ENCODE assay signal across 21 mouse cellular contexts in genomic region chr9:54853619-54854018, GRCm38 (mm10). TPM values are rescaled to one million over a fixed set of nuclear protein-coding genes. Genes with fewer than 3 reads are reported as not detected.
A peak's percentile ranks its signal among the peaks of the same experiment; 100 is the strongest.
DNase-seq lines count a peak whose midpoint lies in the region; ATAC-seq and TF ChIP-seq lines count a peak whose summit lies in the region.
"Had no signal": no experiment of that assay in that cellular context is flagged by ENCODE, and none has a peak within 500 bp of the region (broad histone marks: within the 10 kb centered on the region; RNA-seq: fewer than 3 reads in every experiment).

No protein-coding gene starts in this region.

- no peak for TF ChIP-seq CTCF in small intestine, adult 2 months (IDR thresholded peaks at IDR 0.05; ENCODE audit: extremely low read depth, insufficient read length, insufficient replicate concordance, low read depth, low read length)

- H3K27ac ChIP-seq in kidney, embryonic 15.5 days, result no peak overlapping the region
- H3K27ac ChIP-seq in neural tube, embryonic 12.5 days, result no peak overlapping the region
- H3K27ac ChIP-seq in intestine, embryonic 15.5 days, result peak overlapping the region; percentile 22; the same call in 1 of the 2 replicates
- H3K27ac ChIP-seq in small intestine, adult 2 months (ENCODE audit: insufficient read depth, low read depth, low read length), result peak overlapping the region; percentile 53; the same call in 1 of the 2 replicates
- H3K27ac ChIP-seq: embryonic facial prominence, embryonic 15.5 days; forebrain, embryonic 10.5 days; heart, embryonic 13.5 days had no signal

- H3K27me3 ChIP-seq in kidney, embryonic 15.5 days, result peaks cover 6% of the 10 kb centered on the region; the same call in 1 of the 2 replicates
- no peaks in the 10 kb centered on the region for H3K27me3 ChIP-seq in neural tube, embryonic 12.5 days (replicated peaks)
- no peaks in the 10 kb centered on the region for H3K27me3 ChIP-seq in intestine, embryonic 15.5 days (replicated peaks)
- H3K27me3 ChIP-seq in small intestine, adult 2 months (ENCODE audit: control insufficient read depth, insufficient read depth, low read length), result no peaks in the 10 kb centered on the region
- H3K27me3 ChIP-seq: embryonic facial prominence, embryonic 15.5 days had no signal

- no peak for TF ChIP-seq POLR2A in small intestine, adult 2 months (IDR thresholded peaks at IDR 0.05; ENCODE audit: low read depth, low read length)

- no peak overlapping the region for H3K4me2 ChIP-seq in kidney, embryonic 15.5 days
- H3K4me2 ChIP-seq in neural tube, embryonic 12.5 days (replicated peaks), result 0 out of 2 replicates have a peak overlapping the region, but pooled peaks have one; percentile 14
- H3K4me2 ChIP-seq in intestine, embryonic 15.5 days (replicated peaks), result no peak overlapping the region
- H3K4me2 ChIP-seq: embryonic facial prominence, embryonic 15.5 days; heart, embryonic 13.5 days had no signal

- ATAC-seq in kidney, embryonic 15.5 days (replicated peaks; ENCODE audit: low FRiP score), result peak; percentile 82; the same call in 1 of the 2 replicates
- ATAC-seq in neural tube, embryonic 12.5 days (ENCODE audit: low FRiP score, low read depth), result no peak
- ATAC-seq in intestine, embryonic 15.5 days, result peak; percentile 44; the same call in 1 of the 2 replicates
- ATAC-seq: forebrain, embryonic 14.5 days had no signal

- H3K4me1 ChIP-seq in kidney, embryonic 15.5 days, result peaks cover 8% of the 10 kb centered on the region
- H3K4me1 ChIP-seq in neural tube, embryonic 12.5 days, result peaks cover 6% of the 10 kb centered on the region; the same call in 1 of the 2 replicates
- H3K4me1 ChIP-seq in intestine, embryonic 15.5 days (replicated peaks), result peaks cover 7% of the 10 kb centered on the region
- peaks cover 22% of the 10 kb centered on the region; the same call in 1 of the 2 replicates for H3K4me1 ChIP-seq in small intestine, adult 2 months (ENCODE audit: control insufficient read depth, insufficient read depth, insufficient read length, low read length)
- H3K4me1 ChIP-seq: embryonic facial prominence, embryonic 15.5 days; heart, embryonic 13.5 days had no signal

- DNase-seq in kidney, postnatal 36 days, result no peak
- no peak for DNase-seq in neural tube, embryonic 10.5 days (ENCODE audit: extremely low spot score, low spot score)
- no peak for DNase-seq in frontal cortex, adult 2 months (ENCODE audit: extremely low spot score in 1 of 2, low spot score in 1 of 2)
- no peak for DNase-seq in spleen, postnatal 10 days (ENCODE audit: low spot score in 2 of 2)
- DNase-seq: adrenal gland, adult 8-10 months; adrenal gland, postnatal 36 days; cerebellum, adult 8-10 months; cerebellum, postnatal 14 days; embryo, embryonic 11 days; gastrocnemius, postnatal 14 days; heart, postnatal 36 days had no signal

- no peak overlapping the region for H3K9ac ChIP-seq in kidney, embryonic 15.5 days
- H3K9ac ChIP-seq in neural tube, embryonic 12.5 days, result no peak overlapping the region
- H3K9ac ChIP-seq in intestine, embryonic 15.5 days, result no peak overlapping the region
- H3K9ac ChIP-seq: embryonic facial prominence, embryonic 15.5 days; heart, embryonic 13.5 days had no signal

- H3K4me3 ChIP-seq in kidney, embryonic 15.5 days (replicated peaks), result no peak overlapping the region
- H3K4me3 ChIP-seq in neural tube, embryonic 12.5 days, result no peak overlapping the region
- no peak overlapping the region for H3K4me3 ChIP-seq in intestine, embryonic 15.5 days (replicated peaks)
- H3K4me3 ChIP-seq in small intestine, adult 2 months (ENCODE audit: low read depth, low read length), result no peak overlapping the region
- H3K4me3 ChIP-seq: embryonic facial prominence, embryonic 15.5 days; erythroblast, embryonic 14.5 days; forebrain, embryonic 10.5 days; heart, embryonic 13.5 days had no signal

- 16% methylated on average over 4 of the region's 4 CpGs for WGBS in kidney, embryonic 15.5 days
- WGBS in neural tube, embryonic 12.5 days, result 18% methylated on average over 4 of the region's 4 CpGs
- 30% methylated on average over 4 of the region's 4 CpGs for WGBS in intestine, embryonic 15.5 days
- 58% methylated on average over 4 of the region's 4 CpGs for WGBS in small intestine, adult 2 months

- no peaks in the 10 kb centered on the region for H3K9me3 ChIP-seq in kidney, embryonic 15.5 days (replicated peaks)
- H3K9me3 ChIP-seq in neural tube, embryonic 12.5 days, result no peaks in the 10 kb centered on the region
- no peaks in the 10 kb centered on the region for H3K9me3 ChIP-seq in intestine, embryonic 15.5 days
- H3K9me3 ChIP-seq: embryonic facial prominence, embryonic 15.5 days; forebrain, embryonic 10.5 days; G1E; heart, embryonic 13.5 days had no signal

- H3K36me3 ChIP-seq in kidney, embryonic 15.5 days, result no peaks in the 10 kb centered on the region
- no peaks in the 10 kb centered on the region for H3K36me3 ChIP-seq in neural tube, embryonic 12.5 days
- H3K36me3 ChIP-seq in intestine, embryonic 15.5 days, result no peaks in the 10 kb centered on the region
- H3K36me3 ChIP-seq in small intestine, adult 2 months (ENCODE audit: control insufficient read depth, insufficient read depth, low read length), result no peaks in the 10 kb centered on the region
- H3K36me3 ChIP-seq: embryonic facial prominence, embryonic 15.5 days; forebrain, embryonic 10.5 days; G1E; heart, embryonic 13.5 days had no signal

RNA-seq across cellular contexts. Expression of gene Ireb2, which starts 10.0 kb away (rescaled TPM):
- polyA plus RNA-seq in kidney, embryonic 15.5 days (2015; fragmentation: Nextera tagmentation; extraction: Ambion mirVana), result 34.8 and 37.0 TPM in 2 replicates
- 59.6 and 64.5 TPM in 2 replicates for polyA plus RNA-seq in neural tube, embryonic 12.5 days (2016; fragmentation: Nextera tagmentation; extraction: Ambion mirVana)
- 24.1 and 27.8 TPM in 2 replicates for polyA plus RNA-seq in intestine, embryonic 15.5 days (2015; fragmentation: Nextera tagmentation; extraction: Ambion mirVana)
- polyA plus RNA-seq in small intestine, adult 2 months (2012; rRNA removed), result 0.88 and 1.6 TPM in 2 replicates
- polyA plus RNA-seq in frontal cortex, adult 2 months (2012; rRNA removed), result 26.9 and 30.1 TPM in 2 replicates

Comparison
In these comparisons a context has a peak if more than half of its experiments do, and no peak if none do; other contexts are left out.
1. H3K27ac ChIP-seq: peak in intestine, embryonic 15.5 days (single experiment) and small intestine, adult 2 months (single experiment); none in kidney, embryonic 15.5 days (single experiment) and neural tube, embryonic 12.5 days (single experiment).